Mouse (Mus musculus) cortical plate, adult 2 months (tissue): ENCODE results near the gene Socs3. TPM values are rescaled to one million over a fixed set of nuclear protein-coding genes. Genes with fewer than 3 reads are reported as not detected.

ENCODE experiments used
- H3K27ac ChIP-seq: fragments of 200-500 bp; 2 replicates; pipeline ENCODE4 v1.5.1; 2012; ENCODE audit warnings: low read length, control low read depth, inconsistent platforms; ENCODE audit not compliant: insufficient read depth
- H3K4me1 ChIP-seq: fragments of 200-500 bp; 2 replicates; pipeline ENCODE4 v1.6.1; 2011; ENCODE audit warnings: low read length; ENCODE audit not compliant: control insufficient read depth, insufficient read depth
- H3K4me3 ChIP-seq: fragments of 200-500 bp; 2 replicates; pipeline ENCODE4 v1.5.1; 2011; ENCODE audit warnings: mild to moderate bottlenecking, low read length, control low read depth; ENCODE audit not compliant: insufficient read depth
- CTCF ChIP-seq: fragments of 200-500 bp; IDR thresholded peaks from 2 replicates; pipeline ENCODE4 v1.5.1; 2011; ENCODE audit warnings: mild to moderate bottlenecking, control low read depth, low read length; ENCODE audit not compliant: insufficient read depth; ENCODE audit errors: extremely low read depth
- POLR2A ChIP-seq: fragments of 200-500 bp; IDR thresholded peaks from 2 replicates; pipeline ENCODE4 v1.6.1; 2011; ENCODE audit warnings: mild to moderate bottlenecking, low read length, control low read depth; ENCODE audit not compliant: insufficient read depth; ENCODE audit errors: extremely low read depth
- polyA plus RNA-seq: library from polyadenylated mRNA; depleted of rRNA; stranded (reverse); fragments of >200 nt; gene quantifications from 2 replicates; pipeline ENCODE4 v1.2.3, GENCODE M21; 2012

Gene Socs3
- polyA plus RNA-seq, 1 experiment = 5.0 TPM

DNA sequence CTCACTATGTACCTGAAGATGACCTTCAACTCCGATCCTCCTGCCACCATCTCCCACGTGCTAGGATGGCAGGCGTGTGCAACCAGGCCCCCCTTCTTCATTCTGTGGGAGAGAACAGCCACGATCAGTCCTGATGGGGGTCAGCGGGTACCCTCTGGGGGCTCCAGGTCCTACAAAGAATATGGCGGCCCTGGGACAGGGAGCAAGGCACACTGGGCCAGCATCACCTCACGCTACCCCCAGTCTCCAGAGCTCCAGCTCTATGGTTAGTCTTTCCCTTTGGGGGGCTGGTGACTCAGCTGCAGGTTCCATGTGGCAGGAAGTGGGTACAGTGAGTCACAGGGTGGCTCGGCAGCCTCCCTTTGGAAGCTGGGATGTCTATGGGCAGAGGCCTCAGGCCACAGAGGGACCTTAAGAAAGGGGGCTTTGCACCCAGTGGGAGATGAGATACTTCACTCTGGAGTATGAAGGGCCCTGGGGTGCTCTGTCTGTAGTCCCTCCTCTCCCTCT lies 28.5 kb downstream of the Socs3 start:
- Histone ChIP-seq H3K4me1 (peaks cover 5% of the 10 kb centered on the region; the same call in 1 of the 2 replicates), H3K4me3 (no peak overlapping the region), H3K27ac (no peak overlapping the region)
- no peak for TF ChIP-seq POLR2A

DNA sequence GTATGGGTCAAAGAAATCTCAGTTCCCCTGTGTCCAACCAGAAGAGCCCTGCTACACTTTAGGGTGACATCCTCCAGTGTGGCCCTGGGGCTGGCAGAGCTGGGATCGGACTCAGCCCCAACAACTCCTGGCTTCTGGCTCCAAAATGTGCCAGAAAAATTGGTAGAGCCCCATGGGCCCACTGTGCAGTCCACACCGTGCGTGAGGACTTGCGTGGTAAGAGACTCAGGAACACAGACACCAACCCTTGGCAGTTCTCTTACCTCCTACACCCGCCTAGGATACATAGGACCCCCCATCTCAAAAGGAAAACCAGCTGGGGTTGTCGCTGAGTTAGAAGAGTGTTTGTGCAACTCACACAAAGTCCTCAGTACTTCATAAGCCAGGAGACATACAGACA lies 29.0 kb downstream of the Socs3 start:
- TF ChIP-seq POLR2A (no peak), CTCF (no peak)
- H3K27ac ChIP-seq = no peak overlapping the region
- H3K4me1 ChIP-seq = peaks cover 5% of the 10 kb centered on the region; the same call in 1 of the 2 replicates
- no peak overlapping the region for H3K4me3 ChIP-seq

DNA sequence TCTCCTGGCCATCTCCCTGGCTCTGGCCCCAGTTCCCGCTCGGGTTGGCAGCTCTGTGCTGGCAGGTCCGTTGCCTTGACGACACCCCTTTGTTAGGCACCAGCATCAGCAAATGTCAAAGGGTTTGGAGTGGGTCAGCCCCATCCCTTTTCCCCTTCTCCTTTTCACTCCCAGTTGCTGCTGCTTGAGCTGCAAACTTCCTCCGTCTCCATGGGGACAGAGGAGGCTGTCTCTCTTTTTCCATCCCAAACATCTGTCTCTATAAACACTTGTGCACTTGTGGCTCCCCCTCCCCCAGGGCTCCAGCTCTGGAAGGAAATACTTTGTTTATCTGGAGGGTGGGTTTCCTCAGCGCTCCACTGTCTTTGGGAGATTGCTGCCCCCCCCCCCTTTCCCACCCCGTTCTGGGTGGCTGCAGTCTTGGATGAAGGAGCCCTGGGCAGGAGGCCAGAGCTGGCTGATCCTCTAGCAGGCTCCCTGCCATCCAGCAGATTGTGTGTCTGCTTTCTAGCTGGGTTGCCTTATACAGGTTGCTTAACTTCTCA lies 30.0 kb downstream of the Socs3 start:
- H3K4me1 ChIP-seq = peaks cover 6% of the 10 kb centered on the region; the same call in 1 of the 2 replicates
- TF ChIP-seq POLR2A (no peak), CTCF (no peak)
- H3K27ac ChIP-seq = no peak overlapping the region
- H3K4me3 ChIP-seq = no peak overlapping the region

DNA sequence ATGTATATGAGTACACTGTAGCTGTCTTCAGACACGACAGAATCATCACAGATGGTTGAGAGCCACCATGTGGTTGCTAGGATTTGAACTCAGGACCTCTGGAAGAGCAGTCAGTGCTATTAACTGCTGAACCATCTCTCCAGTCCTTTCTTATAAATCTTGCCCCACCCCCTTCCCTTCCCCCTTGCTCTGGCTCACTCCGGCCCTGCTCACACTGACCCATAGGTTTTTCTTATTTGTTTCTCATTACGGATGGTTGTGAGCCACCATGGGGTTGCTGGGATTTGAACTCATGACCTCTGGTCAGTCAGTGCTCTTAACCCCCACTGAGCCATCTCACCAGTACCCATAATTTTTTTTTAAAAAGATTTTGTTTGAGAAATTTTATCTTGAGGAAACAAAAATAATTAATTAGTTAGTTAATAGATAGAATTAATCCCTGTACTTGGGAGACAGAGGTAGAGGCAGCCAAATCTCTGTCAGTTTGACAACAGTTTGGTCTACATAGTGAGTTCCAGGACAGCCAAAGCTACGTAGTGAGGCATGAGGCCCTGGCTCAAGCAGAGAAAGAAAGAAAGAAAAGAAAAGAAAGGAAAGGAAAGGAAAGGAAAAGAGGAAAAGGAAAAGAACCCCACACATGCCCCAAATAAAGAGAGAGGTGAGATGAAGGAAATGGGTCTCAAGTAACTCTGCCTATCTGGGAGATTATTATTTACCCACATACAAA lies 30.7 kb downstream of the Socs3 start:
- no peak overlapping the region for H3K27ac ChIP-seq
- no peak overlapping the region for H3K4me3 ChIP-seq
- TF ChIP-seq CTCF = no peak
- TF ChIP-seq POLR2A = no peak
- peaks cover 6% of the 10 kb centered on the region; the same call in 1 of the 2 replicates for H3K4me1 ChIP-seq

DNA sequence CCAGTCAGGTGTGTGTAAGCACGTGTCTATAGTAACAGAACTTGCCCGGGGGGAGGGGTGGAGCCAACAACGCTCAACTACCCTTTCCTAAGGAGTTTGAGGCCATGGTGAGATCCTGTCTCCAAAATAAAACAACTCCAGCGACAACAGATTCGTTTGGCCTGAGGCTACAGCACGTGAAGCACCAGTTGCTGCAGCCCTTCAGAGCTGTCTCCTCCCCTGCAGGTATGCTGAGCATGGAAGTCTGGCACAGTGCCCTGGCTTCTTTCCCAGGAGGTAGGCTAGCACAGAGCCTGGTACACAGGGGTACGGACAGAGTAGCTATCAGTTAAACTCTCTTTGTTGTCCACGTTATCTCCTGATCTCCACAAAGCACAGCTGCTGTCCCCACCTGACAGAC lies 33.6 kb downstream of the Socs3 start:
- no peak for TF ChIP-seq POLR2A
- TF ChIP-seq CTCF = no peak

DNA sequence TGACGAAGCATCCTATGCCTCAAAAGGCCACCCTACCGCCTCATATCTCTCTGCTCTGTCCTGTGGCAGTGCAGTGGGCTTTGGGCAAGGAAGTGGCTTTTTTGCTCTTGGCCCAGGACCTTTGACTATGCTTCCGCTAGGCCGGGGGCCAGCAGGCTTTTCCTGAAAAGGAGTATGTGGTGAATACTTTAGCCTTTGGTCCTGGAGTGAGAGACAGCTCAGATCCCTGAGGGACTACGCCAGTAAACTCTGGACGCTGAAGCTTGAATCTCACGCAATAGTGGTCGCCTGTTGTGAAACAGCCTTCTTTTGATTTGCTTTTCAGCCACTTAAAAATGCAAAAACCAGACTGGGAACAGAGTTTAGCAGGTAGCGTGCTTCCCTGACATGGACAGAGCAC lies 34.2 kb downstream of the Socs3 start:
- H3K4me1 ChIP-seq = peaks cover 9% of the 10 kb centered on the region
- no peak overlapping the region for H3K4me3 ChIP-seq
- no peak overlapping the region for H3K27ac ChIP-seq
- no peak for TF ChIP-seq POLR2A
- TF ChIP-seq CTCF = no peak

More for the DNA sequence above, 33.6 kb downstream of the Socs3 start:
- no peak overlapping the region for H3K4me3 ChIP-seq
- peaks cover 8% of the 10 kb centered on the region for H3K4me1 ChIP-seq
- no peak overlapping the region for H3K27ac ChIP-seq

DNA sequence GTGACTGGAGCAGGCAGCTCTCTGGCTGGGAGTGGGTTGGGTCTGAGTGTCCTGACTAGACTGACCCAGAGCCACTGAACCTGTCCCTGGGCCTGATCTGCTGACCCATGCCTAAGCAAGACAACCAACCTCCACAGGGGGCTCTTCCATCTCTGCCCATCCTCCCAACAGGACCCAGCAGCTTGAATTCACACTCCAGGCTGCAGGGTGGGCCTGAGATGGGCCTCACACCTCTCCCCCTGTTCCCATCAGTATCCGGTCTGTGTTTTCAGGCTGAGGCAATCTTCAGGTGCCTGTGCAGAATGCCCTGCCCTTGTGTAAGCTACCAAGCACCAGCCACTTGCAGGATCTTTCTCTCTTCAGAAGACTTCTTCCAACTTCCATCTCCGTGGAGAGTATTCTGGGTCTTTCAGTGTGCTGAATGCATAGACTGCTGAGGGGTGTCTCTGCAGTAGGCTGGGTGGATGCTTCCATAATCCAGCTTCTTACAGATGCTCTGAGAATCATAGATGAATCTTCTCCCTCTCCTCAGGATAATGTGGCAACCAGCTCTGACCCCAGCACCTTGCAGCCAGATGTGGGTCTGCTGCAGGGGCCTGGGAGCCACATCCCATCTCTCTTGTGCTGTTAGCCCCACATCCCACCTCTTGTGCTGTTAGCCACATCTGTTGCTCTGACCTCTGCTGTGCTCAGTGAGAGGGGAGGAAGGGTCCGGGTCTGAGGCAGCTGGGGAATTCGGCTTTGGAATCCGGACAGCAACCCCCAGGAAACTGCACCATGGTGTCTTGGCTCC lies 35.1 kb downstream of the Socs3 start:
- TF ChIP-seq POLR2A (no peak), CTCF (no peak)
- Histone ChIP-seq H3K4me3 (no peak overlapping the region), H3K4me1 (peaks cover 6% of the 10 kb centered on the region), H3K27ac (no peak overlapping the region)

DNA sequence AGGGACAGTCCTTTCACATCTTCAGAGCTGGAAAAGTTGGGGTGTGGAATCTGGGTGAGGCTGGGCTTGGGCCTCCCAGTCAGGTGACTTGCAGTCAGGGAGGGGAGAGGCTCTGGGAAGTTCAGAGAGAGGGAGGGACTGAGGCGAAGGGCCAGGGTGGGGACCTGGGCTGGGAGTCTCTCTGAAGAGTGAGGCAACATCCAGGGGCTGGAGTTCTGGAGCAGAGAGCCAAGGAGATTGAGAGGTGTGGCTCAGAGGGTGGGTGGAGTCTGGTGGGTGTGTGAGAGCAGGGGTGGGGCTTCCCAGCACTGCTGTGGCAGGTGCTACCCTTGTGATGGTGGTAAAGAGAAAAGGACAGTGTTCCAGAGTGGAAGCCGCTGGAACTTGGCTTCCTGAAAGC lies 35.7 kb downstream of the Socs3 start:
- H3K4me1 ChIP-seq = peaks cover 5% of the 10 kb centered on the region
- no peak overlapping the region for H3K4me3 ChIP-seq
- H3K27ac ChIP-seq = no peak overlapping the region
- TF ChIP-seq POLR2A (no peak), CTCF (no peak)

DNA sequence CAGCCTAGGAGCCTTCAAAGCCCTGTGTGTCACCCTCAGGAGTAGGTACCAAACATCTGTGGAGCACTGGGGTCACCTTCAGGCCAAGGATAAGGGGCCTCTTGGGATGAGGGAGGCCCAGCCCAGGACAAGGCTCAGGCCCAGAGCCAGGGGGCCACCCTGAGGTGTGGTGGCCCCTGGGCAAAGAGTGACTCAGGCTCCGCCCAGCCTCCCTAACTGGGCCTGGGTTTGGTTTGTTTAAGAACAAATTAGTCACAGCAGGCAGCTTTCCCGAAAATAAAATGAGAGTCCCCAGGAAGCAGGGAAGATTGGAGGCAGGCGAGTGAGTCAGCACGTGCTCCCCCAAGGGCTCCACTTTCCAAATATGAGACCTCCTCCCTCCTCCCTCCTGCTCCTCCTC lies 37.7 kb downstream of the Socs3 start:
- TF ChIP-seq CTCF = no peak
- no peak for TF ChIP-seq POLR2A
- Histone ChIP-seq H3K4me3 (no peak overlapping the region), H3K27ac (no peak overlapping the region), H3K4me1 (peaks cover 5% of the 10 kb centered on the region)
